Mouse (Mus musculus) forebrain, embryonic 16.5 days (tissue): ENCODE data around the gene Ifnk. TPM values are rescaled to one million over a fixed set of nuclear protein-coding genes. Genes with fewer than 3 reads are reported as not detected.

Experiments
- ATAC-seq: fragments of 200-750 bp; cut with Nextera tagmentation; 2 replicates; pipeline ENCODE4 v1.8.0; 2017; ENCODE audit warnings: mild to moderate bottlenecking, moderate library complexity
- H3K27ac ChIP-seq: fragments of 300-500 bp; sonication (generic); 2 replicates; pipeline ENCODE4 v1.5.1; 2014; ENCODE audit warnings: low read length, control low read depth
- H3K27me3 ChIP-seq: fragments of 300-500 bp; sonication (generic); replicated peaks from 2 replicates; pipeline ENCODE4 v1.6.1; 2014; ENCODE audit warnings: low read length; ENCODE audit not compliant: control insufficient read depth, insufficient read depth
- H3K36me3 ChIP-seq: fragments of 300-500 bp; sonication (generic); 2 replicates; pipeline ENCODE4 v1.6.1; 2014; ENCODE audit not compliant: control insufficient read depth, insufficient read depth
- H3K4me1 ChIP-seq: fragments of 300-500 bp; sonication (generic); replicated peaks from 2 replicates; pipeline ENCODE4 v1.6.1; 2014; ENCODE audit warnings: low read length; ENCODE audit not compliant: control insufficient read depth, insufficient read depth
- H3K4me2 ChIP-seq: fragments of 300-500 bp; sonication (generic); 2 replicates; pipeline ENCODE4 v1.6.1; 2014; ENCODE audit warnings: mild to moderate bottlenecking, low read length, control low read depth
- H3K4me3 ChIP-seq: fragments of 300-500 bp; sonication (generic); replicated peaks from 2 replicates; pipeline ENCODE4 v1.5.1; 2014; ENCODE audit warnings: mild to moderate bottlenecking, low read length, control low read depth
- H3K9ac ChIP-seq: fragments of 300-500 bp; sonication (generic); replicated peaks from 2 replicates; pipeline ENCODE4 v1.6.1; 2014; ENCODE audit warnings: low read depth, low read length, control low read depth
- H3K9me3 ChIP-seq: fragments of 300-500 bp; sonication (generic); 2 replicates; pipeline ENCODE4 v1.6.1; 2016; ENCODE audit warnings: low read length; ENCODE audit not compliant: control insufficient read depth
- WGBS: fragments of 180-500 bp; shearing (Covaris S2); extraction: QIAGEN DNeasy Blood & Tissue Kit; methylation state at CpG from one replicate; pipeline ENCODE4 v1.1.7; 2014; 5-methylcytosine and 5-hydroxymethylcytosine counted together
- polyA plus RNA-seq: library from polyadenylated mRNA; unstranded; fragments of >200 nt; fragmentation: Nextera tagmentation; extraction: Ambion mirVana; gene quantifications from 2 replicates; pipeline ENCODE4 v1.2.1, GENCODE M21; 2015

Ifnk gene
- polyA plus RNA-seq, 1 experiment from 2014 or later = 0.27 TPM

- peaks cover 25% of the 10 kb centered on the region for H3K4me1 ChIP-seq
- H3K4me3 ChIP-seq = no peak overlapping the region
- H3K36me3 ChIP-seq = no peaks in the 10 kb centered on the region
- no peak overlapping the region for H3K9ac ChIP-seq
- ATAC-seq = no peak
- no peaks in the 10 kb centered on the region for H3K9me3 ChIP-seq
- WGBS = 64% methylated on average over 8 of the region's 8 CpGs
- no peak overlapping the region; the same call in 1 of the 2 replicates for H3K4me2 ChIP-seq
- no peak overlapping the region for H3K27ac ChIP-seq
- H3K27me3 ChIP-seq = no peaks in the 10 kb centered on the region
Observed at GRCm38 (mm10) chr4:35120575-35120974, 31.3 kb upstream of the Ifnk start.

DNA sequence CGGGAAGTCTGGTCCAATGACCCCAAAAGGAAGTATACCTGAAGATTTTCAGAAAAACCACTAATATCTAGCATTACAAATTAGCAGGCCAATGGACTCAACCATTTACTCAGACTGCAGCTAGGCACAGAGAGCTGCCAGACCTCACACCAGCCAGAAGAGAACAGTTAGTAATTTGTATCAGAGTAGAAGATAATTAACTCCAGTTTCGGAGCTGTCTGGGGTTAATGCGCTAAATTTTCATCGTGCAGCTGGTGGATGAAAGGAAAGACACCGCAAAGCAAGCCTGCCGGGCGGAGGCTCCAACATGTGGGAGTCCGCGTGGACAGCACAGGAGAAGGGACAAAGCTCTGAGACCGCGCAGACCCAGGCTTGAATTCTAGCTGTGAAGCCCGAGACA is 30.8 kb upstream of the Ifnk start:
- no peak overlapping the region for H3K27ac ChIP-seq
- H3K4me3 ChIP-seq = no peak overlapping the region
- peaks cover 26% of the 10 kb centered on the region for H3K4me1 ChIP-seq
- WGBS = 13% methylated on average over 12 of the region's 12 CpGs
- H3K4me2 ChIP-seq = peak overlapping the region; percentile 30
- H3K36me3 ChIP-seq = no peaks in the 10 kb centered on the region
- 0 out of 2 replicates have a peak overlapping the region, but pooled peaks have one; percentile 2 for H3K9ac ChIP-seq
- H3K9me3 ChIP-seq = no peaks in the 10 kb centered on the region
- H3K27me3 ChIP-seq = no peaks in the 10 kb centered on the region
- peak; percentile 34 for ATAC-seq

GRCm38 (mm10) chr4:35123087-35123486 is 28.8 kb upstream of the Ifnk start:
- 67% methylated on average over 5 of the region's 5 CpGs for WGBS
- no peak for ATAC-seq
- H3K9ac ChIP-seq = no peak overlapping the region
- H3K9me3 ChIP-seq = no peaks in the 10 kb centered on the region
- H3K4me2 ChIP-seq = no peak overlapping the region
- no peak overlapping the region for H3K27ac ChIP-seq
- H3K36me3 ChIP-seq = no peaks in the 10 kb centered on the region
- no peaks in the 10 kb centered on the region for H3K27me3 ChIP-seq
- H3K4me1 ChIP-seq = peaks cover 26% of the 10 kb centered on the region
- no peak overlapping the region for H3K4me3 ChIP-seq

DNA sequence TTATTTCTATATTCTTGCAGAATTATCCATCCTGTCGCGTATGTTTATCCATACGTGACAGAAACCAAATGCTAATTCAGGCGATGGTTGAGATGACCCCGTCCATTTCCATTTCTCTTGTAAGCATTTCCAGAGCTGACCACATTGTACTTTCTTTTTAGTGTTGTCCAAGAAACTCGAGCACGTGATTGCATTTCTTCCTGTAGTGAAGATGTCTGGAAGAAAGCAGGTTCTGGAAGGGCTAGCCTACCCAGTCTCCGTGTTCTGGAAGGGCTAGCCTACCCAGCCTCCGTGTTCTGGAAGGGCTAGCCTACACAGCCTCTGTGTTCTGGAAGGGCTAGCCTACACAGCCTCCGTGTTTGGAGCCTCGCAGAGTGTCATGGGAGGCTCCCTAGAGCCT is 27.8 kb upstream of the Ifnk start:
- H3K27ac ChIP-seq = no peak overlapping the region
- H3K4me1 ChIP-seq = peaks cover 26% of the 10 kb centered on the region
- no peak overlapping the region for H3K9ac ChIP-seq
- no peak overlapping the region for H3K4me3 ChIP-seq
- H3K36me3 ChIP-seq = no peaks in the 10 kb centered on the region
- H3K9me3 ChIP-seq = no peaks in the 10 kb centered on the region
- H3K27me3 ChIP-seq = no peaks in the 10 kb centered on the region
- H3K4me2 ChIP-seq = 0 out of 2 replicates have a peak overlapping the region, but pooled peaks have one; percentile 11
- 65% methylated on average over 11 of the region's 11 CpGs for WGBS
- no peak for ATAC-seq

- Histone ChIP-seq H3K4me1 (peaks cover 26% of the 10 kb centered on the region), H3K27me3 (no peaks in the 10 kb centered on the region), H3K27ac (peak overlapping the region; percentile 62), H3K4me3 (no peak overlapping the region), H3K4me2 (peak overlapping the region; percentile 26), H3K9me3 (no peaks in the 10 kb centered on the region), H3K36me3 (no peaks in the 10 kb centered on the region), H3K9ac (no peak overlapping the region)
- peak; percentile 93 for ATAC-seq
- 9% methylated on average over 6 of the region's 6 CpGs for WGBS
Observed at GRCm38 (mm10) chr4:35125299-35125777, 26.5 kb upstream of the Ifnk start.

GRCm38 (mm10) chr4:35126776-35127175 is 25.1 kb upstream of the Ifnk start:
- 44% methylated on average over 9 of the region's 9 CpGs for WGBS
- peaks cover 18% of the 10 kb centered on the region for H3K4me1 ChIP-seq
- ATAC-seq = no peak

DNA sequence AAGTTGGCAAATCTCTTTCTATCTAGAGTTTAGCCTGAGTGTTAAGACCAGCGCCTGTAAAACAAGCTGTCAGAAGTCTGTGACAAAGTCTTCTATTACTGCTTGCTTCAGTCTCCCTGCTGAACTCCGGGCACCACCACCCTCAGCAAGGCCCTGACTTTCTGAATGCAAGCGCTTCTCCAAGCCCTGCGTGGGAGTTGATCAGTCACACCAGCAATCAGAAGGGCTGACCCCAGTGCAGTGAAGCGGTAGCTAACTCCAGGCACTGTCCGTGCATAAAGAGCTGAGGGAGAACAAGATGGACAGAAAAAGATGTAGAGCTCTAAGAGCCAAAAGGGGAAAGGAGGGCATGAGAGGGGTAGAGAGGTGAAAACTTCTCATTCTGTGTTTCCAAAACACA is 24.1 kb upstream of the Ifnk start:
- ATAC-seq = no peak

More at GRCm38 (mm10) chr4:35126776-35127175, 25.1 kb upstream of the Ifnk start:
- Histone ChIP-seq H3K9me3 (no peaks in the 10 kb centered on the region), H3K27me3 (no peaks in the 10 kb centered on the region), H3K27ac (no peak overlapping the region), H3K36me3 (no peaks in the 10 kb centered on the region), H3K4me3 (no peak overlapping the region), H3K4me2 (no peak overlapping the region), H3K9ac (no peak overlapping the region)

DNA sequence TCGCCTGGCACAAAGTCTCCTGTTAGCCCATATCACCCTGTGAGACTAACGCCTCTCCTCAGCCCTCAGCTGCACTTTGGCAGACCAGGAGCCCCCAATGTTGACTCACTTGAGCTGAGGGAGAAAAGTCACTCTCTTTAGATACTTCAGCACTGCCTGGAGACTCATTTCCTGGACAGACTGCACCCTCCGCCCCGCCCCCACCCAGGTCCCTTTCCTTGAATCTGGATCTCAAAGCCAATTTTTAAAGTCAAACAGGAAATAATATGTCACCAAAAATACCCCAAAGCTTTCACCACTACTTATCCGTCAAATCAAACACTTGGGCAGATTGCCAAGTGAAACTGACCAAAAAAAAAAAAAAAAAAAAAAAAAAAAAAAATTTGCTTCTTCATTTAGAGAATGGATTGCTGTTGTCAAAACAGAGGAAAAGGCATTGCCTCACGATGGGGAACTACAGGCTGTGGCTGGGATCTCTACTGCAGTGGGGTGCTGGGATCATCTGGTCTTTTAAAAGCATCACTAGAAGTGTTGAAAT is 21.4 kb upstream of the Ifnk start:
- Histone ChIP-seq H3K9me3 (no peaks in the 10 kb centered on the region), H3K27me3 (no peaks in the 10 kb centered on the region), H3K27ac (no peak overlapping the region), H3K4me1 (peaks cover 2% of the 10 kb centered on the region), H3K4me2 (no peak overlapping the region), H3K9ac (no peak overlapping the region), H3K4me3 (no peak overlapping the region), H3K36me3 (no peaks in the 10 kb centered on the region)
- ATAC-seq = no peak
- 73% methylated on average over 6 of the region's 6 CpGs for WGBS

More for the DNA sequence above, 24.1 kb upstream of the Ifnk start:
- 46% methylated on average over 6 of the region's 6 CpGs for WGBS
- Histone ChIP-seq H3K9me3 (no peaks in the 10 kb centered on the region), H3K36me3 (no peaks in the 10 kb centered on the region), H3K4me3 (no peak overlapping the region), H3K4me1 (peaks cover 15% of the 10 kb centered on the region), H3K27me3 (no peaks in the 10 kb centered on the region), H3K9ac (no peak overlapping the region), H3K4me2 (no peak overlapping the region), H3K27ac (no peak overlapping the region)

DNA sequence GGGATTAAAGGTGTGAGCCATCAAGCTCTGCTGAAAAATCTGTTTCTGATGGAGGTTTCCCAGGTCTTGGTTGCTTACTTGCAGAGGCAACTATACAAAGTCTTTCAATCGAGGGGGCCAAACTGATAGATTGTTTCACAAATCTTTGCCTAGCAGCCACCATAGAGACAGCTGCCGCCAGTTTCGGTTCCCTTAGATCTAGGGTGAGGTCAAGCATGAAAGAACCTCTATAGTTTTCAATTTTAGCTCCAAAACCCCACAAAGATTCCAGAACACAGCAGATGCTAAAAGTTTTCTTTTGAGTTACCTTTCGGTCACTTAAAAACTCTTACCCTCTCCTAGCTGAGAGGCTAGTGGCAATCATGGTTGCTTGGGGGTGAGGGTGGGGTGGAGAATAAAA is 20.3 kb upstream of the Ifnk start:
- Histone ChIP-seq H3K9me3 (no peaks in the 10 kb centered on the region), H3K9ac (no peak overlapping the region), H3K4me1 (no peaks in the 10 kb centered on the region), H3K36me3 (no peaks in the 10 kb centered on the region), H3K27me3 (no peaks in the 10 kb centered on the region), H3K4me3 (no peak overlapping the region), H3K4me2 (no peak overlapping the region), H3K27ac (no peak overlapping the region)
- 85% methylated on average over 4 of the region's 4 CpGs for WGBS
- ATAC-seq = no peak

- Histone ChIP-seq H3K9me3 (no peaks in the 10 kb centered on the region), H3K36me3 (no peaks in the 10 kb centered on the region), H3K4me3 (no peak overlapping the region), H3K27me3 (no peaks in the 10 kb centered on the region), H3K9ac (no peak overlapping the region), H3K4me2 (no peak overlapping the region), H3K4me1 (no peaks in the 10 kb centered on the region), H3K27ac (no peak overlapping the region)
- WGBS = 93% methylated on average over 4 of the region's 4 CpGs
- ATAC-seq = no peak
Observed at GRCm38 (mm10) chr4:35133411-35133810, 18.4 kb upstream of the Ifnk start.
